8 mouse cellular contexts compared by ENCODE assay signal in genomic region chr4:155222841-155223593, GRCm38 (mm10). TPM values are rescaled to one million over a fixed set of nuclear protein-coding genes. Genes with fewer than 3 reads are reported as not detected.
A peak's percentile ranks its signal among the peaks of the same experiment; 100 is the strongest.
DNase-seq lines count a peak whose midpoint lies in the region; ATAC-seq and TF ChIP-seq lines count a peak whose summit lies in the region.

No protein-coding gene starts in this region.

- CTCF ChIA-PET in Patski (lab: Charles Lee) = interaction anchor here (1.1 to 3.7 kb wide), 4 partner anchors 11 to 129 kb away, joined by 3 to 19 read pairs (median 8); partner anchors contain the start of gene Faap20

- no peaks in the 10 kb centered on the region for H3K27me3 ChIP-seq in Patski
- no peaks in the 10 kb centered on the region for H3K27me3 ChIP-seq in hindbrain, embryonic 15.5 days

- peak overlapping the region; percentile 85 for H3K4me3 ChIP-seq in hindbrain, embryonic 15.5 days

- H3K27ac ChIP-seq in hindbrain, embryonic 15.5 days (replicated peaks) = peak overlapping the region; percentile 97

- in situ Hi-C loops in Patski (cut with MboI; ENCODE audit: low pct_unique_long_range_greater_than_20kb) = no loop called here

- no peaks in the 10 kb centered on the region for H3K36me3 ChIP-seq in hindbrain, embryonic 15.5 days

- WGBS in hindbrain, embryonic 15.5 days = 1% methylated on average over 56 of the region's 116 CpGs

- no peaks in the 10 kb centered on the region for H3K9me3 ChIP-seq in hindbrain, embryonic 15.5 days

- POLR2A ChIA-PET in Patski (lab: Charles Lee) = interaction anchor here (0.8 to 4.9 kb wide), 6 partner anchors 10 to 125 kb away, joined by 3 to 28 read pairs (median 4); partner anchors contain the start of gene Faap20

- peaks cover 43% of the 10 kb centered on the region for H3K4me1 ChIP-seq in hindbrain, embryonic 15.5 days (replicated peaks)

- H3K9ac ChIP-seq in hindbrain, embryonic 15.5 days = peak overlapping the region; percentile 90

- no peak for DNase-seq in Patski (ENCODE audit: low read depth, low spot score)
- DNase-seq in cerebellum, postnatal 14 days = peak; percentile 100
- peak; percentile 99 to 100 for DNase-seq in frontal cortex, postnatal 25 days (ENCODE audit: low spot score in 2 of 2)
- DNase-seq in left cerebral cortex, adult 11 months (ENCODE audit: low spot score) = peak; percentile 99
- DNase-seq in lung, postnatal 4 days = peak; percentile 100
- DNase-seq in retina, postnatal 7 days (ENCODE audit: low read depth, low spot score) = peak; percentile 98
- DNase-seq in urinary bladder, adult 2 months (ENCODE audit: low spot score) = peak; percentile 100

- H3K4me2 ChIP-seq in hindbrain, embryonic 15.5 days = peak overlapping the region; percentile 94

- peak; percentile 86 for ATAC-seq in Patski
- peak; percentile 99 for ATAC-seq in hindbrain, embryonic 15.5 days (ENCODE audit: low FRiP score, low read depth)

- TF ChIP-seq CTCF in Patski (IDR thresholded peaks at IDR 0.05) = no peak

RNA-seq across cellular contexts. Expression of gene Ski, which starts 0.6 kb away (rescaled TPM):
- polyA plus RNA-seq in Patski (2021) = 59.8 TPM
- 11.3 and 11.9 TPM in 2 replicates for polyA plus RNA-seq in hindbrain, embryonic 15.5 days (2015; fragmentation: Nextera tagmentation; extraction: Ambion mirVana)
- polyA plus RNA-seq in urinary bladder, adult 2 months (2012; rRNA removed) = 43.6 and 67.2 TPM in 2 replicates

RNA-seq across cellular contexts. Expression of gene Faap20, which starts 26.6 kb away (rescaled TPM):
- polyA plus RNA-seq in Patski (2021) = 25.5 TPM
- 73.8 and 75.7 TPM in 2 replicates for polyA plus RNA-seq in hindbrain, embryonic 15.5 days (2015; fragmentation: Nextera tagmentation; extraction: Ambion mirVana)
- polyA plus RNA-seq in urinary bladder, adult 2 months (2012; rRNA removed) = 47.5 and 51.8 TPM in 2 replicates
